Mouse (Mus musculus) liver, embryonic 14.5 days (tissue): ENCODE results near the gene 4931406P16Rik. TPM values are rescaled to one million over a fixed set of nuclear protein-coding genes. Genes with fewer than 3 reads are reported as not detected.

ENCODE experiments used
- ATAC-seq: fragments of 200-750 bp; cut with Nextera tagmentation; 2 replicates; pipeline ENCODE4 v1.8.0; 2017; ENCODE audit warnings: moderate number of reproducible peaks, mild to moderate bottlenecking, moderate library complexity; ENCODE audit not compliant: insufficient read depth
- DNase-seq, 3 experiments: peaks; one replicate each; pipeline ENCODE4 v3.0.0-alpha.2; 2012 to 2013; ENCODE audit warnings: low read depth in 3 of 3, low spot score in 3 of 3
- H3K27ac ChIP-seq: fragments of 300-500 bp; sonication (generic); 2 replicates; pipeline ENCODE4 v1.5.1; 2014; ENCODE audit warnings: moderate library complexity, mild to moderate bottlenecking, control low read depth, inconsistent platforms
- H3K27me3 ChIP-seq: fragments of 300-500 bp; sonication (generic); 2 replicates; pipeline ENCODE4 v1.6.1; 2014; ENCODE audit warnings: mild to moderate bottlenecking, low read length, moderate library complexity; ENCODE audit not compliant: control insufficient read depth, insufficient read depth
- H3K36me3 ChIP-seq: fragments of 300-500 bp; sonication (generic); replicated peaks from 2 replicates; pipeline ENCODE4 v1.6.1; 2014; ENCODE audit warnings: low read depth; ENCODE audit not compliant: control insufficient read depth, insufficient read depth
- H3K4me1 ChIP-seq, 2 experiments: fragments of 200-500 bp in 1 of 2; fragments of 300-500 bp in 1 of 2; sonication (generic) in 1 of 2; replicated peaks; 2 replicates each; pipeline ENCODE4 v1.6.1; 2012 to 2014; ENCODE audit warnings: antibody characterized with exemption in 1 of 2, inconsistent platforms in 1 of 2, low read length in 1 of 2; ENCODE audit not compliant: control insufficient read depth in 2 of 2, insufficient read depth in 2 of 2
- H3K4me2 ChIP-seq: fragments of 300-500 bp; sonication (generic); 2 replicates; pipeline ENCODE4 v1.6.1; 2014; ENCODE audit warnings: low read depth, mild to moderate bottlenecking, control low read depth, moderate library complexity
- H3K4me3 ChIP-seq, 2 experiments: fragments of 200-500 bp in 1 of 2; fragments of 300-500 bp in 1 of 2; sonication (generic) in 1 of 2; 2 replicates each; pipeline ENCODE4 v1.5.1; 2012 to 2014; ENCODE audit warnings: low read depth in 2 of 2, low read length in 2 of 2, mild to moderate bottlenecking in 2 of 2, control low read depth in 1 of 2, inconsistent platforms in 1 of 2, moderate library complexity in 1 of 2; ENCODE audit not compliant: insufficient read depth in 1 of 2
- H3K9ac ChIP-seq: fragments of 300-500 bp; sonication (generic); replicated peaks from 2 replicates; pipeline ENCODE4 v1.6.1; 2014; ENCODE audit warnings: mild to moderate bottlenecking, control low read depth, moderate library complexity
- H3K9me3 ChIP-seq: fragments of 300-500 bp; sonication (generic); 2 replicates; pipeline ENCODE4 v1.6.1; 2016; ENCODE audit warnings: low read length, mixed read lengths; ENCODE audit not compliant: control insufficient read depth
- CTCF ChIP-seq: IDR thresholded peaks from 2 replicates; pipeline ENCODE4 v1.5.1; 2016; ENCODE audit warnings: antibody characterized with exemption, low read depth, control low read depth
- EP300 ChIP-seq: IDR thresholded peaks from 2 replicates; pipeline ENCODE4 v1.6.1; 2016; ENCODE audit warnings: antibody characterized with exemption, low read depth
- WGBS: fragments of 180-500 bp; shearing (Covaris S2); extraction: QIAGEN DNeasy Blood & Tissue Kit; methylation state at CpG from one replicate; pipeline ENCODE4 v1.1.7; 2014; ENCODE audit not compliant: insufficient replicate concordance; 5-methylcytosine and 5-hydroxymethylcytosine counted together
- polyA plus RNA-seq, 2 experiments: library from polyadenylated mRNA; depleted of rRNA in 1 of 2; stranded (reverse) in 1 of 2; unstranded in 1 of 2; fragments of >200 nt; fragmentation: Nextera tagmentation in 1 of 2; extraction: Ambion mirVana in 1 of 2; gene quantifications; 2 replicates each; pipeline versions ENCODE4 v1.2.1 to v1.2.3; 2012 to 2014

The 4931406P16Rik gene
- polyA plus RNA-seq, 2 experiments: 10.1 to 13.9 TPM

DNA sequence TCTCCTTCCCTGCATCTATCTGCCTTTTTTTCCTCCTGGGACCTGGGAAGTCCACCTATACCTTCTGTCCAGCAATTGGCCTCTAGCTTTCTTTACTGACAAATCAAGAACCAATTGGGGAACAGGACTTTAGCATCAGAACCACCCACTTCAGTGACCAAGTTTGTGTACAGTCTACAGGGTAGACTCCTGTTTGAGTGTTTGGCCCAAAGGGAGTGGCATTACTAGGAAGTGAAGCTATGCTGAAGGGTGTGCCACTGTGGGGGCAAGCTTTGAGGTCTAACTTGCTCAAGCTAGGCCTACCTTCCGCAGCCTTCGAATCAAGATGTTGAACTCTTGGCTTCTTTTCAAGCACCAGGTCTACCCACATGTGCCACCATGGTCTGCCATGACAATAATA, 112.5 kb downstream of the 4931406P16Rik start:
- no peak overlapping the region for H3K4me2 ChIP-seq
- TF ChIP-seq CTCF: no peak
- no peak for TF ChIP-seq EP300
- H3K27me3 ChIP-seq: no peaks in the 10 kb centered on the region
- no peak overlapping the region for H3K4me3 ChIP-seq
- DNase-seq: no peak
- ATAC-seq: no peak
- 76% methylated on average over 2 of the region's 2 CpGs for WGBS
- H3K4me1 ChIP-seq: peaks cover 0 to under 1% of the 10 kb centered on the region in 2 experiments; a peak in 1 of 4 replicates
- peaks cover 18% of the 10 kb centered on the region for H3K36me3 ChIP-seq
- H3K27ac ChIP-seq: no peak overlapping the region
- no peaks in the 10 kb centered on the region for H3K9me3 ChIP-seq
- H3K9ac ChIP-seq: no peak overlapping the region

DNA sequence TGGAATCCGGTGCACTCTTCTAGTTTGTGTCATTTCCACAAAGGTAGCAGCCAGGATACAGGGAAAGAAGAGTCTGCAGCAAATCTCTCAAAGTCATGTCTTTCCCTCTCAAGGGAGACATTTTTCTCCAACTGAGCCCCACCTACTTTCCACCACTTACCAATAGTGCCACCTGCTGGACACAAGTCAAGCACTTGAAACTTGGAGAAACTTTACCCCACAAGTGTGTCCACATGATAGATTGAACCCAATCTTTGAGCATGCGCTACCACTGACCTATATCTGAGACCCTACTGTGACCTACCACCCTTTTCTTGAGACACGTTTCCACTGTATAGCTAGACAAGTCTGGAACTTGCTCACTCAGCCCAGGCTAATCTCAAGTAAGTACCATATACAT, 115.0 kb downstream of the 4931406P16Rik start:
- peak; percentile 50 to 63 (median 60) for DNase-seq
- no peak overlapping the region for H3K4me3 ChIP-seq
- TF ChIP-seq EP300: no peak
- TF ChIP-seq CTCF: peak; percentile 79
- no peak overlapping the region for H3K4me2 ChIP-seq
- ATAC-seq: no peak
- no peak overlapping the region for H3K9ac ChIP-seq
- H3K4me1 ChIP-seq: peaks cover 4% of the 10 kb centered on the region in 2 experiments; a peak in 3 of 4 replicates
- H3K9me3 ChIP-seq: no peaks in the 10 kb centered on the region
- WGBS: 31% methylated on average over 3 of the region's 3 CpGs
- no peak overlapping the region for H3K27ac ChIP-seq
- peaks cover 7% of the 10 kb centered on the region for H3K36me3 ChIP-seq
- H3K27me3 ChIP-seq: no peaks in the 10 kb centered on the region

GRCm38 (mm10) chr7:34196132-34197128, 116.9 kb downstream of the 4931406P16Rik start, which contains the start of gene Pdcd2l:
TSS of gene Pdcd2l (minus strand) at chr7:34196661.
- Histone ChIP-seq H3K36me3 (peaks cover 6% of the 10 kb centered on the region; the same call in 1 of the 2 replicates), H3K4me3 (peak within 1 kb of the TSS; percentile 64 to 73), H3K9ac (peak within 1 kb of the TSS; percentile 79), H3K27me3 (no peaks in the 10 kb centered on the region), H3K4me1 (peaks cover 4% of the 10 kb centered on the region in 2 experiments; a peak in 3 of 4 replicates), H3K9me3 (no peaks in the 10 kb centered on the region), H3K4me2 (peak within 1 kb of the TSS; percentile 79), H3K27ac (peak within 1 kb of the TSS; percentile 46)
- DNase-seq: peak; percentile 73 to 78 (median 78)
- WGBS: under 1% methylated on average over 70 of the region's 70 CpGs
- TF ChIP-seq EP300 (no peak), CTCF (no peak)
- ATAC-seq: peak; percentile 95

DNA sequence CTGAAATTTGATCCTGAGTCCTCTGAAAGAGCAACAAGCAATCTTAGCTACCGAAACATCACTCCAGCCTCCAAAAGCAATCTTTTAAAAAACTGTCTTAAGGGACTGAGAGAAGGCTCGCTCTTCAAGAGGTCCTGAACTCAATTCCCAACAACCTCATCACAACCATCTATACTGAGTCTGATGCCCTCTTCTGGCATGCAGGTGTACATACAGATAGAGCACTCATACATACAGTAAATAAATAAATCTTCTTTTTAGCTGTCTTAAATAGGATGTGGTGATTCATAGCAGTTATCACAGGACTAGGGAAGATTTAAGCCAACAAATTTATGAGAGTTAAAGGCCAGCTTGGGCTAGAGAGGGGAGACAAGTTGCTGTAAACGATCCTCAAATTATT, 117.7 kb downstream of the 4931406P16Rik start:
- 36% methylated on average over 3 of the region's 3 CpGs for WGBS
- H3K27me3 ChIP-seq: no peaks in the 10 kb centered on the region
- DNase-seq (peak in 1 of 3 experiments; percentile 24), ATAC-seq (peak; percentile 45; the same call in 1 of the 2 replicates)
- peak overlapping the region; percentile 79 for H3K9ac ChIP-seq
- peaks cover 4% of the 10 kb centered on the region in 2 experiments; a peak in 3 of 4 replicates for H3K4me1 ChIP-seq
- no peaks in the 10 kb centered on the region for H3K9me3 ChIP-seq
- H3K4me3 ChIP-seq: peak overlapping the region; percentile 64 to 73
- H3K27ac ChIP-seq: peak overlapping the region; percentile 46
- H3K36me3 ChIP-seq: peaks cover 4% of the 10 kb centered on the region; the same call in 1 of the 2 replicates
- no peak for TF ChIP-seq EP300
- TF ChIP-seq CTCF: peak; percentile 57
- peak overlapping the region; percentile 79 for H3K4me2 ChIP-seq

GRCm38 (mm10) chr7:34192825-34193224, 120.5 kb downstream of the 4931406P16Rik start:
- no peaks in the 10 kb centered on the region for H3K9me3 ChIP-seq
- 70% methylated on average over 6 of the region's 6 CpGs for WGBS
- H3K4me2 ChIP-seq: no peak overlapping the region
- DNase-seq (no peak), ATAC-seq (no peak)
- TF ChIP-seq EP300 (no peak), CTCF (no peak)
- no peaks in the 10 kb centered on the region for H3K27me3 ChIP-seq
- H3K27ac ChIP-seq: no peak overlapping the region
- no peak overlapping the region for H3K4me3 ChIP-seq
- H3K36me3 ChIP-seq: peaks cover 13% of the 10 kb centered on the region
- H3K9ac ChIP-seq: no peak overlapping the region
- peaks cover 4% of the 10 kb centered on the region in 2 experiments; a peak in 3 of 4 replicates for H3K4me1 ChIP-seq
